Mouse (Mus musculus) left cerebral cortex, postnatal 14 days (tissue): ENCODE measurements around the gene Spg7. TPM values are rescaled to one million over a fixed set of nuclear protein-coding genes. Genes with fewer than 3 reads are reported as not detected.
"Not testable (repeated sequence)": the region's sequence is repeated elsewhere in the genome, so short reads cannot be mapped to it uniquely, and the experiment has no call there.

Experiments
- DNase-seq, 2 experiments: peaks; one replicate each; pipeline ENCODE4 v3.0.0; 2021 to 2022; ENCODE audit warnings: low spot score in 2 of 2, mixed read lengths in 1 of 2
- intact Hi-C: fragments of 180-260 bp; cut with DNase I; formaldehyde crosslinking; loops from one replicate; pipeline ENCODE4 v1.15.1; 2025
- total RNA-seq, 2 experiments: library from RNA; stranded (reverse); gene quantifications; 2 replicates each; pipeline ENCODE4 v1.2.3; 2021

The Spg7 gene
- total RNA-seq, 2 experiments from 2014 or later: 69.0 to 69.4 TPM

GRCm38 (mm10) chr8:123039376-123040109, 23.2 kb upstream of the Spg7 start:
- intact Hi-C loops: loop anchor here (2.0 to 5.0 kb wide), 2 partner anchors 107 to 133 kb away; no protein-coding TSS in a partner anchor
- DNase-seq: no peak

DNA sequence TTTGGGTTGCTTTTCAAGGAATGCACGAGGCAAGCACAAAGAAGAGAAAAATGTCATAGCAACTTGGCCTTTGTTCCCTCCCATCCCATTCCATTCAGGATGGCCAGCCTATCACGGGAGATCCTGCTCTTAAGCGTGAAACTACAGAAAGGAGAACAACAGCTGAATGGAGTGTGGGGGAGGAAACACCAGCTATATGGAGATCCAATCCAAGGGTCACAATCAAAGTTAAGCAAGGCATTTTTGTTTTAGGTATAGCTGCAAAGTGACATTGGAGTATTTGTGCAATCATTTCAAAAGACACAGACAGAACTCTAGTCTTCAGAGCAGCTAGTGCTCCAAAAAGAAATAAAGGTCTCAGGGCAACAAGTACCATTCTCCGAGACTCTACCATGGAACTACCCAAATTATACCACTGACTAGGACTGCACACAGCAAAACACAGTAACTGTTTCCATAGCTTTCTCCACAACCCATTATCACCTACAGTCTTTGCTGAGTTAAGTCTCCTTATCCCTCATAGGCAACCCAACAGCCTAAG, 22.6 kb upstream of the Spg7 start:
- intact Hi-C loops: loop anchor here (2.0 to 5.0 kb wide), 2 partner anchors 108 to 133 kb away; no protein-coding TSS in a partner anchor
- DNase-seq: no peak

- DNase-seq: peak; percentile 49 to 61
- intact Hi-C loops: loop anchor here (2.0 to 5.0 kb wide), 2 partner anchors 109 to 134 kb away; no protein-coding TSS in a partner anchor
Observed at GRCm38 (mm10) chr8:123041008-123041773, 21.6 kb upstream of the Spg7 start.

GRCm38 (mm10) chr8:123041774-123042105, 21.0 kb upstream of the Spg7 start:
- intact Hi-C loops: loop anchor here (2.0 to 5.0 kb wide), 2 partner anchors 109 to 135 kb away; no protein-coding TSS in a partner anchor

GRCm38 (mm10) chr8:123042158-123042973, 20.4 kb upstream of the Spg7 start, which contains the start of gene Ankrd11:
Ankrd11 (minus strand) TSS chr8:123042277.
- DNase-seq: peak; percentile 100
- intact Hi-C loops: loop anchor here (5.0 kb wide), 1 partner anchor 110 kb away; no protein-coding TSS in a partner anchor

More at GRCm38 (mm10) chr8:123041774-123042105, 21.0 kb upstream of the Spg7 start:
- DNase-seq: no peak

DNA sequence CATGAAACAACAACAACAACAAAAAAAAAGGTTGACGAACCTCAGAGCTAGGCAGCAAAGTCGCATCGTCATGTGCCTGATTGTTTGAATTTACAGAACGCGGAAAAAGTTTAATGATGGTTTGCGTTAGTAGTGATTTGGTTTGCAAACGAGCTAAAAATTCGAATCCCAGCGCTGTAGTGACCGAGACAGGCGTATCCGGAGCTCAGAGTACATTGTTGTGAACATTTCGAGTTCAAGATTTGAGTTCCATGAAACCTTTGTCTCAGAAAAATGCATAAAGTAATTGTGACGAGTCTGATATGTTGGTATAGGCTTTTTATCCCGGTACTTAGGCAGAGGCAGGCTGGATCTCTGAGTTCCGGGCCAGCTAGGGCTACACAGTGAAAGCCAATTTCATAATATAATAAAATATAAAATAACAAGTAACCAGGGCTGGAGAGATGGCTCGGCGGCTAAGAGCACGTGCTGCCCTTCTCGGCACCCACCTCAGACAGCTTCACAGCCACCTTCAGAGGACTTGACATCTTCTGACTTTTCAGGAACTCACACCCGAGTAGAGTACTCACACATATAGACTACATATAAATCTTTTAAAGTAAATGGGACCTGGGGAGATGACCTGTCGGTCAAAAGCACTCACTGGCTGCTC, 19.6 kb upstream of the Spg7 start:
- intact Hi-C loops: loop anchor here (5.0 kb wide), 1 partner anchor 111 kb away; no protein-coding TSS in a partner anchor
- DNase-seq: no peak

GRCm38 (mm10) chr8:123043941-123044340, 18.8 kb upstream of the Spg7 start:
- DNase-seq: no peak
- intact Hi-C loops: loop anchor here (5.0 kb wide), 1 partner anchor 112 kb away; no protein-coding TSS in a partner anchor

DNA sequence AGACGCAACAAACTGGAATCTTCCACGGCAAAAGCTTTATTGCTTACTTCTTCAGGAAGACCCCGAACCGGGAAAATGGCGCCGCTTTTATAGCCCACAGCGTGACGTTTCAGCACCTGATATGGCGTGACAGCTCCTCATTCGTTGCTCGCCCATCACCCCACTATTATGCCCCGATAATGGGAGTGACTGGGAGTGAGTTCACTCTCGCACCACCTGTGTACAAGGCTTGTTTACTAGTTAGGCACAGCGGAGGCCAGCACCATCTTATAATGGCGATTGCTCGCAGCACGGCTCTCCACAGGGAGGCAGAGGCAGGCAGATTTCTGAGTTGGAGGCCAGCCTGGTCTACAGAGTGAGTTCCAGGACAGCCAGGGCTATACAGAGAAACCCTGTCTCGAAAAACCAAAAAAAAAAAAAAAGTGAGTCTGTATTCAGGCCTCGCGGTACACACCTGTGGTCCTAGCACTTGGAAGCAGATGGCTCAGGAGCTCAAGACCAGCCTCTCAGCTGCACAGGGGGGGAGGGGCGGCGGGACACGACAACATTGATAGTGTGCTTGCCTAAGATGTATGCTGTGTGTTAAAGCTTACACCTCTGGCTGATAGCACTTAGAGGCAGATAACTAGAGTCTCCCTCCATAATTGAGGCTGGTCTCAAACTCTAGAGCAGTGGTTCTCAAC, 17.9 kb upstream of the Spg7 start:
- DNase-seq: not testable (repeated sequence)
- intact Hi-C loops: loop anchor here (5.0 kb wide), 1 partner anchor 113 kb away; no protein-coding TSS in a partner anchor

DNA sequence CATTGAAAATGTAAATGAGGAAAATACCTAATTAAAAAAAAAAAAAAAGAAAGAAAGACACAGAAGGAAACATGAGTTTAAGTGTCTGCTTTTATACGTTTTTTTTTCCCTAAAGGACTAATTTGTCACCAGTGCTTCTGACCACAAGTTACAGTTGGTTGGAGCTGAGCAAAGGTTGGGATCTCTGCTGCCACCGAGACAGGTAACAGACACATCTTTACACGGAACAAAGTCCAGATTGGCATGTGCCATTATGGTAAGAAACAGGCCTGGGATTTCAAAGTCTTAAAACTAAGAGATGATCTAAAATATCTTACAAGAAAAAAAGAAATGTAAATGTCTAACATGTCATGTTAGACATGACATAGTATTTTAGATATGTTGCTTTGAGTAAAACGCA, 16.0 kb upstream of the Spg7 start:
- intact Hi-C loops: no loop called here
- DNase-seq: no peak

GRCm38 (mm10) chr8:123047827-123048226, 14.9 kb upstream of the Spg7 start:
- DNase-seq: no peak
- intact Hi-C loops: no loop called here

DNA sequence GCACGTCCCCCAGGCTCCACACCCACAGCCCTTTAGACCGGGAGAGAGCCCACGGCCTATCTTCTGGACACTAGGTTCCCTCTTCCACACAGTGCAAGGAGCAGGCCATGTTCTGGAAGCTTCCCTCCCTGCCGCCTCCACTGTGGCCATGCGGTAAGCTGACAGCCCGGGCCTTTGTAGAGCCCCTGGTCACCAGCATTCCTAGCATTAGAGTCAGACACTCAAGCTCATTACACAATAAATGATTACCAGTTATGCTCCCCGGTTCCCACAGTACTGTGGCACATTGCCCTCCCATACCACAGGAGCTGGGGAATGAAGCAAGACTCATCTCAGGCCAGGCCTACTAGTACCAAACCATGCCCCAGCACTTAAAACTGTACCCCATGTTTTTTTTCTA, 14.3 kb upstream of the Spg7 start:
- intact Hi-C loops: no loop called here
- no peak for DNase-seq

DNA sequence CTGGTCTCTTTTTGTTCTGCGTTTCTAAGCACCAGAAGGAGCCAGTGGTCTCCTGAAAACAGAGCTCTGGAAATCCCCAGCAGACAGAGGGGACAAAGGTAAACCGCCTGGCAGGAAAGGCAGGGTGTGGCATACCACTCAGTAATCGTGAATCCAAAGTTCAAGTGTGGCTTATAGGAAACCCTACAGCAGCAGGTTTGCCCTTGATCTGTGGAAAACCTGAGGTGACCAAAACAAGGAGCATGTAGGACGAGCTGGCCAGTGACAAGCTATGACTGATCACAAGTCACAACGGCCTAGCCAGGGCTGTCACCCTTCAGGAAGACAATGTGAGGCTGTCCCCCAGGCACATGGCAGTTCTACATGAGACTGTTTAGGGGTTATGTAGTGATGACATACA, 11.3 kb upstream of the Spg7 start:
- intact Hi-C loops: no loop called here

GRCm38 (mm10) chr8:123064072-123064471, 1.3 kb downstream of the Spg7 start:
- intact Hi-C loops: no loop called here

More for the DNA sequence above, 11.3 kb upstream of the Spg7 start:
- no peak for DNase-seq

GRCm38 (mm10) chr8:123064809-123065213, 2.1 kb downstream of the Spg7 start:
- intact Hi-C loops: no loop called here
- DNase-seq: peak; percentile 9 to 47

More at GRCm38 (mm10) chr8:123064072-123064471, 1.3 kb downstream of the Spg7 start:
- DNase-seq: no peak

DNA sequence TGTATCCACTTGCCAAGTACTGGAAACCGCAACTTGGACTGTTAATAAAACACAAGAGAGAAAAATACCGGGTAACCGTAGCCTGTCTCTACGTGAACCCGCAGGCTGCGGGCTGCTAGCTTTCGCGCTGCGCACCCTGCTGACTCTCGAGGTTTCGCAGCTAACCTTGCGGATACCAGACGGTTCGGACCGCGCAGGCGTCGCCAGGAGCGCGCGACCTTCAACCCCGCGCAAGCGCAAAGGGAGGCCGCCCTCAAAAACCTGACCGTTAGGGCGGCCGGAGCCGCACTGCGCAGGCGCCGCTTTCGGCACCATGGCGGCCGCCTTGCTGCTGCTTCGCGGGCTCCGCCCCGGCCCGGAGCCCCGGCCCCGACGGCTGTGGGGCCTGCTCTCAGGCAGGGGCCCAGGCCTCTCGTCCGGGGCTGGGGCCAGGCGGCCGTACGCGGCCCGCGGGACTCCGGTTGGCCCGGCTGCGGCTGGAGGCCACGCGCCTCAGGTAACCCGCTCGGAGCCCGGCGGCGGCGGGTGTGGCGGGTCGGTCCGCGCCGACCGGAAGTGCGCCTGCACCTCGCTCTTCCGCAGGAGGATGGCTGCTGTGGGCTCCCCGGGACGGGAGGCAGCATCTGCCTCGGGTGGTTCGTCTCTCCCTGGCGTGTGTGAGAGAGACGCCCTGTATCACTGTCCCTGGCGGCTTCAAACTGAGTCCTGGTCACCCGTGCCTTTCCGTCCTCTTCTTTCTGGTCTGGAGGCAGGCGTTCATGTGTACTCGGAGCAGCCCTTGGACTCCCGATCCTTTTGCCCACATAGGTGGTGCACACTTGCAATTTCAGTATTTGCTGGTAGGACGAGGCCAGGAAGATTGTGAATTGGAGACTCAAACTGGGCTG, 2.7 kb downstream of the Spg7 start:
- DNase-seq: peak; percentile 95 to 96
- intact Hi-C loops: no loop called here

- no peak for DNase-seq
- intact Hi-C loops: no loop called here
Observed at GRCm38 (mm10) chr8:123066101-123066683, 3.5 kb downstream of the Spg7 start.

DNA sequence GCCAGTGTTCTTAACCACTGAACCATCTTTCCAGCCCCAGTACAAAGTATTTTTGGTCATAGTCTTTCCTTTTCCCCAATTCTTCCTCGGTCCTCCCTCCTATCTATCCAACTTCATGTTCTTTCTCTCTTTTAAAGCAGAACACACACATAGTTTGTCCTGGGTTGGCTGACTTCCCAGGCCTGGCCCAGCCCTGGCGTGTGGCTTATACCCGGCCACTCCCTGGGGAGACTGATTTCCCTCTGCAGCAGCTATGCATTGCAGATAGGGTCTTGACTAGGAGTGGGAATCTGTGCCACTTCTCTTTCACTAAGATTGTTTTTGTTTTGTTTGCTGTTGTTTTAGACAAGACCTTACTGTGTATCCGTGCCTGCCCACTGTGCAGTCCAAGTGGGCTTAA, 8.4 kb downstream of the Spg7 start:
- intact Hi-C loops: no loop called here
- no peak for DNase-seq
